Mouse (Mus musculus): Measurements from ENCODE around the gene Gab1. TPM values are rescaled to one million over a fixed set of nuclear protein-coding genes. Genes with fewer than 3 reads are reported as not detected.

The Gab1 gene
- polyA plus RNA-seq (2012; ENCODE audit: insufficient read depth, insufficient read length, missing spikeins) = 18.5 and 19.7 TPM in 2 replicates

- Histone ChIP-seq H3K27ac (ENCODE audit: insufficient read depth, low read depth, low read length) (peak within 1 kb of the TSS; percentile 70), H3K4me3 (ENCODE audit: insufficient read depth, low read length) (peak within 1 kb of the TSS; percentile 89), H3K4me1 (ENCODE audit: control insufficient read depth, insufficient read depth, low read length) (peaks cover 5% of the 10 kb centered on the region; the same call in 1 of the 2 replicates)
- TF ChIP-seq CTCF (IDR thresholded peaks at IDR 0.05; ENCODE audit: low read depth, low read length) = no peak
Measured at GRCm38 (mm10) chr8:80880196-80881106, at the start of gene Gab1. Gene Gab1 (minus strand): TSS chr8:80880519.

- no peak overlapping the region for H3K4me3 ChIP-seq (ENCODE audit: insufficient read depth, low read length)
- TF ChIP-seq POLR2A (IDR thresholded peaks at IDR 0.05; ENCODE audit: borderline replicate concordance, low read depth, low read length) (no peak), CTCF (IDR thresholded peaks at IDR 0.05; ENCODE audit: low read depth, low read length) (no peak)
- H3K4me1 ChIP-seq (ENCODE audit: control insufficient read depth, insufficient read depth, low read length) = no peaks in the 10 kb centered on the region
- H3K27ac ChIP-seq (ENCODE audit: insufficient read depth, low read depth, low read length) = no peak overlapping the region
Measured at GRCm38 (mm10) chr8:80928770-80929169, 48.5 kb upstream of the Gab1 start.

- Histone ChIP-seq H3K4me1 (ENCODE audit: control insufficient read depth, insufficient read depth, low read length) (peaks cover 8% of the 10 kb centered on the region), H3K4me3 (ENCODE audit: insufficient read depth, low read length) (no peak overlapping the region), H3K27ac (ENCODE audit: insufficient read depth, low read depth, low read length) (no peak overlapping the region)
- no peak for TF ChIP-seq CTCF (IDR thresholded peaks at IDR 0.05; ENCODE audit: low read depth, low read length)
- TF ChIP-seq POLR2A (IDR thresholded peaks at IDR 0.05; ENCODE audit: borderline replicate concordance, low read depth, low read length) = no peak
Measured at GRCm38 (mm10) chr8:80923794-80924316, 43.5 kb upstream of the Gab1 start.

GRCm38 (mm10) chr8:80922642-80923041 is 42.3 kb upstream of the Gab1 start:
- TF ChIP-seq CTCF (IDR thresholded peaks at IDR 0.05; ENCODE audit: low read depth, low read length) (no peak), POLR2A (IDR thresholded peaks at IDR 0.05; ENCODE audit: borderline replicate concordance, low read depth, low read length) (no peak)
- Histone ChIP-seq H3K27ac (ENCODE audit: insufficient read depth, low read depth, low read length) (no peak overlapping the region), H3K4me1 (ENCODE audit: control insufficient read depth, insufficient read depth, low read length) (peaks cover 12% of the 10 kb centered on the region), H3K4me3 (ENCODE audit: insufficient read depth, low read length) (no peak overlapping the region)

- TF ChIP-seq POLR2A (IDR thresholded peaks at IDR 0.05; ENCODE audit: borderline replicate concordance, low read depth, low read length) (no peak), CTCF (IDR thresholded peaks at IDR 0.05; ENCODE audit: low read depth, low read length) (no peak)
- Histone ChIP-seq H3K4me3 (ENCODE audit: insufficient read depth, low read length) (no peak overlapping the region), H3K27ac (ENCODE audit: insufficient read depth, low read depth, low read length) (peak overlapping the region; percentile 73), H3K4me1 (ENCODE audit: control insufficient read depth, insufficient read depth, low read length) (peaks cover 17% of the 10 kb centered on the region)
Measured at GRCm38 (mm10) chr8:80919130-80919529, 38.8 kb upstream of the Gab1 start.

GRCm38 (mm10) chr8:80918531-80918930 is 38.2 kb upstream of the Gab1 start:
- Histone ChIP-seq H3K27ac (ENCODE audit: insufficient read depth, low read depth, low read length) (0 out of 2 replicates have a peak overlapping the region, but pooled peaks have one; percentile 73), H3K4me1 (ENCODE audit: control insufficient read depth, insufficient read depth, low read length) (peaks cover 19% of the 10 kb centered on the region), H3K4me3 (ENCODE audit: insufficient read depth, low read length) (no peak overlapping the region)
- TF ChIP-seq CTCF (IDR thresholded peaks at IDR 0.05; ENCODE audit: low read depth, low read length) (no peak), POLR2A (IDR thresholded peaks at IDR 0.05; ENCODE audit: borderline replicate concordance, low read depth, low read length) (no peak)

GRCm38 (mm10) chr8:80916463-80917235 is 36.3 kb upstream of the Gab1 start:
- TF ChIP-seq POLR2A (IDR thresholded peaks at IDR 0.05; ENCODE audit: borderline replicate concordance, low read depth, low read length) = no peak
- TF ChIP-seq CTCF (IDR thresholded peaks at IDR 0.05; ENCODE audit: low read depth, low read length) = no peak
- Histone ChIP-seq H3K27ac (ENCODE audit: insufficient read depth, low read depth, low read length) (no peak overlapping the region), H3K4me3 (ENCODE audit: insufficient read depth, low read length) (no peak overlapping the region), H3K4me1 (ENCODE audit: control insufficient read depth, insufficient read depth, low read length) (peaks cover 32% of the 10 kb centered on the region)

- Histone ChIP-seq H3K27ac (ENCODE audit: insufficient read depth, low read depth, low read length) (no peak overlapping the region), H3K4me3 (ENCODE audit: insufficient read depth, low read length) (no peak overlapping the region), H3K4me1 (ENCODE audit: control insufficient read depth, insufficient read depth, low read length) (peaks cover 23% of the 10 kb centered on the region)
- TF ChIP-seq CTCF (IDR thresholded peaks at IDR 0.05; ENCODE audit: low read depth, low read length) (no peak), POLR2A (IDR thresholded peaks at IDR 0.05; ENCODE audit: borderline replicate concordance, low read depth, low read length) (no peak)
Measured at GRCm38 (mm10) chr8:80913016-80913748, 32.9 kb upstream of the Gab1 start.

- TF ChIP-seq POLR2A (IDR thresholded peaks at IDR 0.05; ENCODE audit: borderline replicate concordance, low read depth, low read length) (no peak), CTCF (IDR thresholded peaks at IDR 0.05; ENCODE audit: low read depth, low read length) (no peak)
- no peak overlapping the region for H3K27ac ChIP-seq (ENCODE audit: insufficient read depth, low read depth, low read length)
- H3K4me1 ChIP-seq (ENCODE audit: control insufficient read depth, insufficient read depth, low read length) = peaks cover 20% of the 10 kb centered on the region
- no peak overlapping the region for H3K4me3 ChIP-seq (ENCODE audit: insufficient read depth, low read length)
Measured at GRCm38 (mm10) chr8:80911400-80911799, 31.1 kb upstream of the Gab1 start.

All from bone marrow macrophage, adult 2 months (primary cell).